In the genomic region with DNA sequence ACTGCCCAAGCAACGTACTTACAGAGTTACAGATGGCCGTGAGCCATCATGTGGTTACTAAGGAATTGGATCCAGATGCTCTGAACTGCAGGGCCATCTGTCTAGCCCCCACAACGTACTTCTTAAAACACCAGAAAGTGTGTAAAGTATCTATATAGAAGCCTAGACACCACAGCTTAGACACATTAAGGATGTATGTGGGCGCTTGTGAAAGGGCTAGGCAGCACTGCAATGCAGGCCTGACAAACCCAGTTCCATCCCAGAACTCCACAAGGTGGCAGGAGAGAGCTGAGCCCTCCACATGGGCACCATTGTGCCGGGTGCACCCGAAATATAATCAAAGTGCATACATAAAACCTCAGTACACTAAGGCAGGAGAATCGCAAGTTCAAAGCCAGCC, we compare ENCODE assay signal across 8 mouse cellular contexts. TPM values are rescaled to one million over a fixed set of nuclear protein-coding genes. Genes with fewer than 3 reads are reported as not detected.
DNase-seq lines count a peak whose midpoint lies in the region; ATAC-seq and TF ChIP-seq lines count a peak whose summit lies in the region.

No protein-coding gene starts in this region.

- H3K27me3 ChIP-seq in C2C12 (ENCODE audit: control insufficient read depth, insufficient read depth, insufficient read length), result no peaks in the 10 kb centered on the region
- H3K27me3 ChIP-seq in liver, embryonic 14.5 days (ENCODE audit: control insufficient read depth, insufficient read depth, low read length), result no peaks in the 10 kb centered on the region
- H3K27me3 ChIP-seq in neural tube, embryonic 15.5 days (replicated peaks), result no peaks in the 10 kb centered on the region

- H3ac ChIP-seq in C2C12 (ENCODE audit: control insufficient read depth, insufficient read length, low read depth), result no peak overlapping the region

- no peaks in the 10 kb centered on the region for H3K4me1 ChIP-seq in liver, embryonic 14.5 days (replicated peaks; ENCODE audit: control insufficient read depth in 2 of 2, insufficient read depth in 2 of 2, low read length in 1 of 2)
- H3K4me1 ChIP-seq in neural tube, embryonic 15.5 days, result no peaks in the 10 kb centered on the region

- no peak overlapping the region for H3K4me3 ChIP-seq in C2C12 (ENCODE audit: insufficient read depth, poor library complexity, severe bottlenecking)
- H3K4me3 ChIP-seq in liver, embryonic 14.5 days (ENCODE audit: insufficient read depth in 1 of 2, low read depth in 2 of 2, low read length in 2 of 2), result no peak overlapping the region
- H3K4me3 ChIP-seq in neural tube, embryonic 15.5 days (replicated peaks), result no peak overlapping the region

- H3K79me2 ChIP-seq in C2C12 (ENCODE audit: control insufficient read depth, insufficient read depth), result no peaks in the 10 kb centered on the region

- peaks cover 18% of the 10 kb centered on the region for H3K36me3 ChIP-seq in C2C12 (ENCODE audit: control insufficient read depth, insufficient read depth)
- no peaks in the 10 kb centered on the region for H3K36me3 ChIP-seq in liver, embryonic 14.5 days (replicated peaks; ENCODE audit: control insufficient read depth, insufficient read depth, low read depth)
- H3K36me3 ChIP-seq in neural tube, embryonic 15.5 days, result peaks cover 11% of the 10 kb centered on the region

- DNase-seq in Muller cell, postnatal 12 days (ENCODE audit: inconsistent ontology term), result peak; percentile 17
- peak; percentile 36 to 41 for DNase-seq in cerebellum, postnatal 36 days
- DNase-seq in gastrocnemius, adult 8-10 months (ENCODE audit: low spot score in 2 of 2), result peak; percentile 5 to 9
- DNase-seq in kidney, postnatal 4 days, result peak; percentile 70 to 72
- peak in 1 of 3 experiments; percentile 4 for DNase-seq in liver, embryonic 14.5 days (ENCODE audit: low read depth in 3 of 3, low spot score in 3 of 3)

- H3K4me2 ChIP-seq in liver, embryonic 14.5 days (ENCODE audit: low read depth), result no peak overlapping the region
- H3K4me2 ChIP-seq in neural tube, embryonic 15.5 days, result no peak overlapping the region

- peak; percentile 60 for TF ChIP-seq CTCF in C2C12 (IDR thresholded peaks at IDR 0.05; ENCODE audit: control insufficient read depth, insufficient read depth, insufficient read length)
- TF ChIP-seq CTCF in liver, embryonic 14.5 days (IDR thresholded peaks at IDR 0.05; ENCODE audit: low read depth), result peak; percentile 79

- H3K27ac ChIP-seq in liver, embryonic 14.5 days, result no peak overlapping the region
- H3K27ac ChIP-seq in neural tube, embryonic 15.5 days (replicated peaks), result no peak overlapping the region

- H3K9ac ChIP-seq in liver, embryonic 14.5 days (replicated peaks), result no peak overlapping the region
- no peak overlapping the region for H3K9ac ChIP-seq in neural tube, embryonic 15.5 days (replicated peaks)

- H3K79me3 ChIP-seq in C2C12 (ENCODE audit: low read depth), result no peaks in the 10 kb centered on the region

- H3K9me3 ChIP-seq in liver, embryonic 14.5 days (ENCODE audit: control insufficient read depth, low read length), result no peaks in the 10 kb centered on the region
- no peaks in the 10 kb centered on the region for H3K9me3 ChIP-seq in neural tube, embryonic 15.5 days (replicated peaks)

- no peak for ATAC-seq in liver, embryonic 14.5 days (ENCODE audit: insufficient read depth)
- ATAC-seq in neural tube, embryonic 15.5 days (ENCODE audit: low FRiP score), result peak; percentile 59; the same call in 1 of the 2 replicates
- no peak for ATAC-seq in erythroblast, adult 5-6 weeks (replicated peaks; ENCODE audit: low FRiP score, poor library complexity, severe bottlenecking)

- no peak for TF ChIP-seq EP300 in liver, embryonic 14.5 days (IDR thresholded peaks at IDR 0.05; ENCODE audit: low read depth)

- WGBS in liver, embryonic 14.5 days (ENCODE audit: insufficient replicate concordance), result 55% methylated on average over 7 of the region's 7 CpGs
- WGBS in neural tube, embryonic 15.5 days, result 44% methylated on average over 7 of the region's 7 CpGs

TF ChIP-seq in C2C12, 6 proteins besides CTCF, POLR2A, EP300 and RAD21:
- no peak for TF ChIP-seq MYOD1 (IDR thresholded peaks at IDR 0.05; ENCODE audit: control insufficient read depth, insufficient read length, low read depth)
- TF ChIP-seq MAX (IDR thresholded peaks at IDR 0.05), result no peak
- no peak for TF ChIP-seq CEBPB (IDR thresholded peaks at IDR 0.05; ENCODE audit: low read depth)
- no peak for TF ChIP-seq FOSL1 (IDR thresholded peaks at IDR 0.05; ENCODE audit: insufficient read depth, low read length, poor library complexity, severe bottlenecking)
- no peak for TF ChIP-seq MYOG (IDR thresholded peaks at IDR 0.05; ENCODE audit: control insufficient read depth, extremely low read depth, insufficient read length)
- TF ChIP-seq USF1 (IDR thresholded peaks at IDR 0.05; ENCODE audit: low read depth), result no peak

RNA-seq across cellular contexts. Expression of gene Abcd3, which starts 37.2 kb away (rescaled TPM):
- 12.1 TPM for polyA plus RNA-seq in C2C12 (2012; fragmentation: generic; extraction: Trizol)
- 10 to 100 TPM; 33.2 to 39.3 (median 34.6) TPM for total RNA-seq in gastrocnemius, adult 8-10 months (2022)
- 3.6 and 6.1 TPM in 2 replicates for polyA plus RNA-seq in liver, embryonic 14.5 days (2012; rRNA removed)
- 16.5 and 18.8 TPM in 2 replicates for polyA plus RNA-seq in liver, embryonic 14.5 days (2014; fragmentation: Nextera tagmentation; extraction: Ambion mirVana)
- 71.2 and 74.4 TPM in 2 replicates for polyA plus RNA-seq in neural tube, embryonic 15.5 days (2015; fragmentation: Nextera tagmentation; extraction: Ambion mirVana)
- 7.3 and 9.8 TPM in 2 replicates for total RNA-seq in erythroblast, adult 5-6 weeks (2015; ENCODE audit: low replicate concordance)
- total RNA-seq in erythroblast, adult 5-6 weeks (2017; ENCODE audit: low replicate concordance), result 7.2 and 15.8 TPM in 2 replicates

RNA-seq across cellular contexts. Expression of gene F3, which starts 54.6 kb away (rescaled TPM):
- 15.6 TPM for polyA plus RNA-seq in C2C12 (2012; fragmentation: generic; extraction: Trizol)
- total RNA-seq in gastrocnemius, adult 8-10 months (2022), result 1 to 10 TPM; 2.9 to 4.3 (median 3.6) TPM
- polyA plus RNA-seq in liver, embryonic 14.5 days (2012; rRNA removed), result 0.27 and 0.33 TPM in 2 replicates
- polyA plus RNA-seq in liver, embryonic 14.5 days (2014; fragmentation: Nextera tagmentation; extraction: Ambion mirVana), result 0.39 TPM in 2 replicates
- polyA plus RNA-seq in neural tube, embryonic 15.5 days (2015; fragmentation: Nextera tagmentation; extraction: Ambion mirVana), result 7.7 and 9.3 TPM in 2 replicates
- total RNA-seq in erythroblast, adult 5-6 weeks (2015; ENCODE audit: low replicate concordance), result not detected in 2 replicates
- total RNA-seq in erythroblast, adult 5-6 weeks (2017; ENCODE audit: low replicate concordance), result 0.98 TPM in 1 of 2 replicates, not detected in the other
